Mouse (Mus musculus) ES-Bruce4 (cell line): ENCODE measurements at regions not wholly inside any gene's neighbourhood (a gene's known extent, or its start where the extent isn't known, plus 50 kb on each side); places are given as distances from the start of the nearest gene placed in this dataset.
"Not testable (repeated sequence)": the region's sequence is repeated elsewhere in the genome, so short reads cannot be mapped to it uniquely, and the experiment has no call there.

Source experiments
- H3K27ac ChIP-seq: 2 replicates; pipeline ENCODE4 v1.5.1; 2012; ENCODE audit warnings: low read length, inconsistent platforms; ENCODE audit not compliant: insufficient read depth
- H3K27me3 ChIP-seq: 2 replicates; pipeline ENCODE4 v1.6.1; 2012; ENCODE audit warnings: mild to moderate bottlenecking, low read length, inconsistent platforms; ENCODE audit not compliant: control insufficient read depth, poor library complexity, insufficient read depth, severe bottlenecking
- H3K36me3 ChIP-seq: 2 replicates; pipeline ENCODE4 v1.6.1; 2012; ENCODE audit warnings: inconsistent platforms, mild to moderate bottlenecking, low read length, moderate library complexity; ENCODE audit not compliant: control insufficient read depth, poor library complexity, insufficient read depth, severe bottlenecking
- H3K4me1 ChIP-seq: one replicate; pipeline ENCODE4 v1.8.1; 2011; ENCODE audit warnings: low read length; ENCODE audit not compliant: control insufficient read depth, insufficient read depth
- H3K4me3 ChIP-seq: 2 replicates; pipeline ENCODE4 v1.5.1; 2011; ENCODE audit warnings: low read depth, mild to moderate bottlenecking, low read length
- H3K9ac ChIP-seq: 2 replicates; pipeline ENCODE4 v1.6.1; 2012; ENCODE audit warnings: low read depth, mild to moderate bottlenecking, inconsistent platforms; ENCODE audit not compliant: poor library complexity, severe bottlenecking
- H3K9me3 ChIP-seq: replicated peaks from 2 replicates; pipeline ENCODE4 v1.6.1; 2012; ENCODE audit warnings: mild to moderate bottlenecking, low read length, inconsistent platforms; ENCODE audit not compliant: control insufficient read depth, poor library complexity, insufficient read depth, severe bottlenecking
- CTCF ChIP-seq: IDR thresholded peaks from one replicate; pipeline ENCODE4 v1.8.1; 2011; ENCODE audit warnings: low read depth, low read length
- EP300 ChIP-seq: IDR thresholded peaks from 2 replicates; pipeline ENCODE4 v1.6.1; 2011; ENCODE audit warnings: low read depth, low read length; ENCODE audit not compliant: insufficient read depth
- POLR2A ChIP-seq: IDR thresholded peaks from one replicate; pipeline ENCODE4 v1.8.1; 2011; ENCODE audit warnings: low read length; ENCODE audit not compliant: insufficient read depth

GRCm38 (mm10) chr12:113701841-113702240, 158.1 kb downstream of the Adam6a start:
- not testable (repeated sequence) for H3K27me3 ChIP-seq, H3K27ac ChIP-seq, H3K4me3 ChIP-seq, H3K9me3 ChIP-seq, H3K4me1 ChIP-seq, H3K9ac ChIP-seq, H3K36me3 ChIP-seq

GRCm38 (mm10) chr12:113716406-113716805, 172.7 kb downstream of the Adam6a start:
- H3K4me3 ChIP-seq, H3K9ac ChIP-seq, H3K27ac ChIP-seq, H3K36me3 ChIP-seq, H3K27me3 ChIP-seq, H3K9me3 ChIP-seq, H3K4me1 ChIP-seq: not testable (repeated sequence)
- TF ChIP-seq CTCF, result peak; percentile 51

GRCm38 (mm10) chr12:113735847-113736246, 192.1 kb downstream of the Adam6a start:
- Histone ChIP-seq H3K9me3 (no peaks in the 10 kb centered on the region), H3K9ac (no peak overlapping the region), H3K36me3 (no peaks in the 10 kb centered on the region), H3K27ac (no peak overlapping the region), H3K4me1 (no peaks in the 10 kb centered on the region), H3K27me3 (no peaks in the 10 kb centered on the region), H3K4me3 (no peak overlapping the region)
- TF ChIP-seq CTCF (peak; percentile 25), POLR2A (no peak)

GRCm38 (mm10) chr12:113746277-113746676, 202.6 kb downstream of the Adam6a start:
- H3K9ac ChIP-seq, result no peak overlapping the region
- no peaks in the 10 kb centered on the region for H3K36me3 ChIP-seq
- TF ChIP-seq POLR2A, result no peak
- TF ChIP-seq EP300, result no peak
- no peak for TF ChIP-seq CTCF
- no peak overlapping the region for H3K27ac ChIP-seq
- H3K4me1 ChIP-seq, result no peaks in the 10 kb centered on the region
- no peaks in the 10 kb centered on the region for H3K27me3 ChIP-seq
- H3K9me3 ChIP-seq, result 0 out of 2 replicates have a peak, but pooled peaks cover 2% of the 10 kb centered on the region
- no peak overlapping the region for H3K4me3 ChIP-seq

- Histone ChIP-seq H3K27me3 (no peaks in the 10 kb centered on the region), H3K36me3 (no peaks in the 10 kb centered on the region), H3K4me3 (no peak overlapping the region), H3K9ac (no peak overlapping the region), H3K27ac (no peak overlapping the region), H3K4me1 (no peaks in the 10 kb centered on the region), H3K9me3 (no peaks in the 10 kb centered on the region)
- no peak for TF ChIP-seq CTCF
- TF ChIP-seq POLR2A, result no peak
- no peak for TF ChIP-seq EP300
These were observed 204.3 kb downstream of the Adam6a start for GRCm38 (mm10) chr12:113747987-113748386.

GRCm38 (mm10) chr12:113769587-113769986, 225.9 kb downstream of the Adam6a start:
- H3K9me3 ChIP-seq, result no peaks in the 10 kb centered on the region
- no peaks in the 10 kb centered on the region for H3K27me3 ChIP-seq
- no peaks in the 10 kb centered on the region for H3K4me1 ChIP-seq
- no peak overlapping the region for H3K27ac ChIP-seq
- no peaks in the 10 kb centered on the region for H3K36me3 ChIP-seq
- no peak overlapping the region for H3K9ac ChIP-seq
- TF ChIP-seq CTCF (peak; percentile 17), EP300 (no peak)
- H3K4me3 ChIP-seq, result no peak overlapping the region

- H3K27me3 ChIP-seq, H3K36me3 ChIP-seq, H3K9me3 ChIP-seq, H3K4me3 ChIP-seq, H3K4me1 ChIP-seq, H3K9ac ChIP-seq, H3K27ac ChIP-seq: not testable (repeated sequence)
- peak; percentile 56 for TF ChIP-seq CTCF
These were observed 252.2 kb downstream of the Adam6a start for GRCm38 (mm10) chr12:113795876-113796275.
